Mouse (Mus musculus): ENCODE results near the gene BC005624. TPM values are rescaled to one million over a fixed set of nuclear protein-coding genes. Genes with fewer than 3 reads are reported as not detected.

Gene BC005624
- total and polyA plus RNA-seq, 3 experiments: 39.6 to 63.0 TPM; not detected in 1

- no peak for TF ChIP-seq TAL1 (IDR thresholded peaks at IDR 0.05; ENCODE audit: low read length)
These were observed 41.9 kb upstream of the BC005624 start (continued) for GRCm38 (mm10) chr2:31023940-31024339.

GRCm38 (mm10) chr2:31020202-31020601, 38.2 kb upstream of the BC005624 start:
- H3K36me3 ChIP-seq (ENCODE audit: control insufficient read depth in 1 of 2, insufficient read depth in 2 of 2, low read length in 2 of 2): no peaks in the 10 kb centered on the region
- no peak for DNase-seq (ENCODE audit: low read depth, low spot score)

GRCm38 (mm10) chr2:31019011-31019410, 37.0 kb upstream of the BC005624 start:
- Histone ChIP-seq H3K4me1 (ENCODE audit: control insufficient read depth in 1 of 2, insufficient read depth in 2 of 2, low read length in 2 of 2) (no peaks in the 10 kb centered on the region), H3K27me3 (ENCODE audit: control insufficient read depth in 1 of 2, insufficient read depth in 2 of 2, low read length in 2 of 2) (no peaks in the 10 kb centered on the region), H3K36me3 (ENCODE audit: control insufficient read depth in 1 of 2, insufficient read depth in 2 of 2, low read length in 2 of 2) (no peaks in the 10 kb centered on the region), H3K79me2 (ENCODE audit: control insufficient read depth, insufficient read depth, low read length, poor library complexity) (no peaks in the 10 kb centered on the region), H3K9ac (ENCODE audit: control insufficient read depth, low read depth, low read length, poor library complexity, severe bottlenecking) (no peak overlapping the region), H3K4me3 (ENCODE audit: control insufficient read depth in 1 of 2, insufficient read depth in 1 of 2, low read depth in 2 of 2, low read length in 2 of 2) (no peak overlapping the region), H3K9me3 (replicated peaks; ENCODE audit: insufficient read depth, low read length) (no peaks in the 10 kb centered on the region), H3K27ac (ENCODE audit: control insufficient read depth, low read depth, low read length) (no peak overlapping the region)
- no peak for DNase-seq (ENCODE audit: low read depth, low spot score)
- TF ChIP-seq MYB (IDR thresholded peaks at IDR 0.05; ENCODE audit: low read depth, low read length): no peak
- no peak for TF ChIP-seq BHLHE40 (IDR thresholded peaks at IDR 0.05; ENCODE audit: borderline replicate concordance, low read depth, low read length)
- TF ChIP-seq MXI1 (IDR thresholded peaks at IDR 0.05; ENCODE audit: low read depth, low read length): no peak
- no peak for TF ChIP-seq E2F4 (IDR thresholded peaks at IDR 0.05; ENCODE audit: borderline replicate concordance, low read depth, low read length)
- no peak for TF ChIP-seq ZMIZ1 (IDR thresholded peaks at IDR 0.05; ENCODE audit: low read depth, low read length)
- TF ChIP-seq NRF1 (IDR thresholded peaks at IDR 0.05; ENCODE audit: insufficient read depth, low read depth, low read length, poor library complexity, severe bottlenecking): no peak

More at GRCm38 (mm10) chr2:31020202-31020601, 38.2 kb upstream of the BC005624 start:
- Histone ChIP-seq H3K27ac (ENCODE audit: control insufficient read depth, low read depth, low read length) (no peak overlapping the region), H3K4me1 (ENCODE audit: control insufficient read depth in 1 of 2, insufficient read depth in 2 of 2, low read length in 2 of 2) (no peaks in the 10 kb centered on the region), H3K4me3 (ENCODE audit: control insufficient read depth in 1 of 2, insufficient read depth in 1 of 2, low read depth in 2 of 2, low read length in 2 of 2) (no peak overlapping the region), H3K27me3 (ENCODE audit: control insufficient read depth in 1 of 2, insufficient read depth in 2 of 2, low read length in 2 of 2) (no peaks in the 10 kb centered on the region), H3K79me2 (ENCODE audit: control insufficient read depth, insufficient read depth, low read length, poor library complexity) (no peaks in the 10 kb centered on the region), H3K9ac (ENCODE audit: control insufficient read depth, low read depth, low read length, poor library complexity, severe bottlenecking) (no peak overlapping the region), H3K9me3 (replicated peaks; ENCODE audit: insufficient read depth, low read length) (no peaks in the 10 kb centered on the region)
- TF ChIP-seq SIN3A (IDR thresholded peaks at IDR 0.05; ENCODE audit: low read length): no peak
- no peak for TF ChIP-seq SMC3 (IDR thresholded peaks at IDR 0.05; ENCODE audit: low read depth, low read length)
- no peak for TF ChIP-seq ZKSCAN1 (IDR thresholded peaks at IDR 0.05; ENCODE audit: low read depth, low read length)
- no peak for TF ChIP-seq GABPA (IDR thresholded peaks at IDR 0.05; ENCODE audit: low read depth, low read length)
- no peak for TF ChIP-seq KAT2A (conservative IDR thresholded peaks at IDR 0.05; ENCODE audit: low read depth, low read length)
- no peak for TF ChIP-seq ZNF384 (IDR thresholded peaks at IDR 0.05; ENCODE audit: low read depth, low read length)

- TF ChIP-seq TCF12 (IDR thresholded peaks at IDR 0.05; ENCODE audit: low read depth, low read length): no peak
- TF ChIP-seq POLR2A (IDR thresholded peaks at IDR 0.05; ENCODE audit: control insufficient read depth in 1 of 2, insufficient read depth in 1 of 2, low read depth in 1 of 2, low read length in 2 of 2, poor library complexity in 1 of 2): no peak
- TF ChIP-seq TBP (IDR thresholded peaks at IDR 0.05; ENCODE audit: low read depth, low read length): no peak
- no peak for TF ChIP-seq RAD21 (IDR thresholded peaks at IDR 0.05; ENCODE audit: low read depth, low read length)
- no peaks in the 10 kb centered on the region for H3K36me3 ChIP-seq (ENCODE audit: control insufficient read depth in 1 of 2, insufficient read depth in 2 of 2, low read length in 2 of 2)
These were observed 36.5 kb upstream of the BC005624 start for GRCm38 (mm10) chr2:31018519-31018918.

More at GRCm38 (mm10) chr2:31018519-31018918, 36.5 kb upstream of the BC005624 start:
- no peak overlapping the region for H3K4me3 ChIP-seq (ENCODE audit: control insufficient read depth in 1 of 2, insufficient read depth in 1 of 2, low read depth in 2 of 2, low read length in 2 of 2)
- no peak overlapping the region for H3K27ac ChIP-seq (ENCODE audit: control insufficient read depth, low read depth, low read length)
- H3K9ac ChIP-seq (ENCODE audit: control insufficient read depth, low read depth, low read length, poor library complexity, severe bottlenecking): no peak overlapping the region
- DNase-seq (ENCODE audit: low read depth, low spot score): no peak
- H3K9me3 ChIP-seq (replicated peaks; ENCODE audit: insufficient read depth, low read length): no peaks in the 10 kb centered on the region
- no peaks in the 10 kb centered on the region for H3K4me1 ChIP-seq (ENCODE audit: control insufficient read depth in 1 of 2, insufficient read depth in 2 of 2, low read length in 2 of 2)
- H3K27me3 ChIP-seq (ENCODE audit: control insufficient read depth in 1 of 2, insufficient read depth in 2 of 2, low read length in 2 of 2): no peaks in the 10 kb centered on the region
- H3K79me2 ChIP-seq (ENCODE audit: control insufficient read depth, insufficient read depth, low read length, poor library complexity): no peaks in the 10 kb centered on the region

Data from MEL (cell line).